Mouse (Mus musculus): ENCODE results near the gene Shank2. TPM values are rescaled to one million over a fixed set of nuclear protein-coding genes. Genes with fewer than 3 reads are reported as not detected.

Shank2 gene
- total and polyA plus RNA-seq, 3 experiments: 0.31 to 0.55 (median 0.41) TPM

GRCm38 (mm10) chr7:144468741-144469140 is 467.0 kb downstream of the Shank2 start:
- Histone ChIP-seq H3K36me3 (ENCODE audit: control insufficient read depth, insufficient read depth, low read length) (no peaks in the 10 kb centered on the region), H3K9ac (ENCODE audit: low read depth, low read length) (no peak overlapping the region), H3K4me1 (ENCODE audit: control insufficient read depth, insufficient read depth, low read length) (peaks cover 2% of the 10 kb centered on the region), H3K27me3 (ENCODE audit: control insufficient read depth, insufficient read depth, low read length) (no peaks in the 10 kb centered on the region), H3K79me2 (replicated peaks; ENCODE audit: control insufficient read depth, insufficient read depth, low read length) (0 out of 2 replicates have a peak, but pooled peaks cover 2% of the 10 kb centered on the region), H3K27ac (no peak overlapping the region), H3K4me3 (no peak overlapping the region)
- TF ChIP-seq EP300 (IDR thresholded peaks at IDR 0.05; ENCODE audit: insufficient read depth, low read depth, low read length) (no peak), POLR2A (IDR thresholded peaks at IDR 0.05; ENCODE audit: insufficient read depth, low read depth, low read length) (no peak), CTCF (IDR thresholded peaks at IDR 0.05) (no peak)
- intact Hi-C loops (cut with DNase I): no loop called here
- DNase-seq: no peak
- WGBS: 71% methylated on average over 5 of the region's 5 CpGs

GRCm38 (mm10) chr7:144469181-144469641 is 467.5 kb downstream of the Shank2 start:
- Histone ChIP-seq H3K4me3 (no peak overlapping the region; the same call in 1 of the 2 replicates), H3K79me2 (replicated peaks; ENCODE audit: control insufficient read depth, insufficient read depth, low read length) (0 out of 2 replicates have a peak, but pooled peaks cover 2% of the 10 kb centered on the region)
- peak; percentile 40 to 41 for DNase-seq

GRCm38 (mm10) chr7:144469908-144470544 is 468.3 kb downstream of the Shank2 start:
- DNase-seq: peak in 1 of 2 experiments; percentile 35
- intact Hi-C loops (cut with DNase I): loop anchor here (5.0 kb wide), 2 partner anchors 82 to 112 kb away; partner anchors contain the start of genes Fadd and Ppfia1
- TF ChIP-seq CTCF (IDR thresholded peaks at IDR 0.05): no peak
- TF ChIP-seq EP300 (IDR thresholded peaks at IDR 0.05; ENCODE audit: insufficient read depth, low read depth, low read length): no peak
- TF ChIP-seq POLR2A (IDR thresholded peaks at IDR 0.05; ENCODE audit: insufficient read depth, low read depth, low read length): no peak

More at GRCm38 (mm10) chr7:144469181-144469641, 467.5 kb downstream of the Shank2 start:
- Histone ChIP-seq H3K4me1 (ENCODE audit: control insufficient read depth, insufficient read depth, low read length) (peaks cover 2% of the 10 kb centered on the region), H3K27ac (peak overlapping the region; percentile 87; the same call in 1 of the 2 replicates), H3K27me3 (ENCODE audit: control insufficient read depth, insufficient read depth, low read length) (no peaks in the 10 kb centered on the region), H3K9ac (ENCODE audit: low read depth, low read length) (no peak overlapping the region), H3K36me3 (ENCODE audit: control insufficient read depth, insufficient read depth, low read length) (no peaks in the 10 kb centered on the region)
- intact Hi-C loops (cut with DNase I): no loop called here
- WGBS: 10% methylated on average over 4 of the region's 4 CpGs
- TF ChIP-seq EP300 (IDR thresholded peaks at IDR 0.05; ENCODE audit: insufficient read depth, low read depth, low read length) (no peak), CTCF (IDR thresholded peaks at IDR 0.05) (peak; percentile 37), POLR2A (IDR thresholded peaks at IDR 0.05; ENCODE audit: insufficient read depth, low read depth, low read length) (no peak)

GRCm38 (mm10) chr7:144470545-144471059 is 468.9 kb downstream of the Shank2 start, which contains the start of gene Cttn:
TSS of gene Cttn (minus strand) at chr7:144471009.
- Histone ChIP-seq H3K27ac (peak within 1 kb of the TSS; percentile 87), H3K79me2 (replicated peaks; ENCODE audit: control insufficient read depth, insufficient read depth, low read length) (0 out of 2 replicates have a peak, but pooled peaks cover 2% of the 10 kb centered on the region), H3K27me3 (ENCODE audit: control insufficient read depth, insufficient read depth, low read length) (no peaks in the 10 kb centered on the region), H3K4me3 (peak within 1 kb of the TSS; percentile 89), H3K9ac (ENCODE audit: low read depth, low read length) (peak within 1 kb of the TSS; percentile 78), H3K4me1 (ENCODE audit: control insufficient read depth, insufficient read depth, low read length) (peaks cover 2% of the 10 kb centered on the region), H3K36me3 (ENCODE audit: control insufficient read depth, insufficient read depth, low read length) (no peaks in the 10 kb centered on the region)
- 4% methylated on average over 30 of the region's 30 CpGs for WGBS
- DNase-seq: peak; percentile 91 to 94
- peak; percentile 92 for TF ChIP-seq POLR2A (IDR thresholded peaks at IDR 0.05; ENCODE audit: insufficient read depth, low read depth, low read length)
- TF ChIP-seq CTCF (IDR thresholded peaks at IDR 0.05): no peak
- TF ChIP-seq EP300 (IDR thresholded peaks at IDR 0.05; ENCODE audit: insufficient read depth, low read depth, low read length): peak; percentile 21; the same call in 1 of the 2 replicates
- intact Hi-C loops (cut with DNase I): loop anchor here (5.0 kb wide), 2 partner anchors 82 to 112 kb away; partner anchors contain the start of genes Fadd and Ppfia1

More at GRCm38 (mm10) chr7:144469908-144470544, 468.3 kb downstream of the Shank2 start:
- H3K79me2 ChIP-seq (replicated peaks; ENCODE audit: control insufficient read depth, insufficient read depth, low read length): 0 out of 2 replicates have a peak, but pooled peaks cover 2% of the 10 kb centered on the region
- H3K9ac ChIP-seq (ENCODE audit: low read depth, low read length): peak overlapping the region; percentile 78
- peaks cover 2% of the 10 kb centered on the region for H3K4me1 ChIP-seq (ENCODE audit: control insufficient read depth, insufficient read depth, low read length)
- no peaks in the 10 kb centered on the region for H3K36me3 ChIP-seq (ENCODE audit: control insufficient read depth, insufficient read depth, low read length)
- no peaks in the 10 kb centered on the region for H3K27me3 ChIP-seq (ENCODE audit: control insufficient read depth, insufficient read depth, low read length)
- peak overlapping the region; percentile 87 for H3K27ac ChIP-seq
- peak overlapping the region; percentile 89 for H3K4me3 ChIP-seq
- WGBS: 3% methylated on average over 31 of the region's 31 CpGs

- no peak for DNase-seq
- WGBS: 70% methylated on average over 2 of the region's 2 CpGs
- 0 out of 2 replicates have a peak, but pooled peaks cover 2% of the 10 kb centered on the region for H3K79me2 ChIP-seq (replicated peaks; ENCODE audit: control insufficient read depth, insufficient read depth, low read length)
- TF ChIP-seq POLR2A (IDR thresholded peaks at IDR 0.05; ENCODE audit: insufficient read depth, low read depth, low read length): no peak
- TF ChIP-seq EP300 (IDR thresholded peaks at IDR 0.05; ENCODE audit: insufficient read depth, low read depth, low read length): no peak
- peak overlapping the region; percentile 89 for H3K4me3 ChIP-seq
- peak overlapping the region; percentile 87 for H3K27ac ChIP-seq
- H3K36me3 ChIP-seq (ENCODE audit: control insufficient read depth, insufficient read depth, low read length): no peaks in the 10 kb centered on the region
- peaks cover 2% of the 10 kb centered on the region for H3K4me1 ChIP-seq (ENCODE audit: control insufficient read depth, insufficient read depth, low read length)
- intact Hi-C loops (cut with DNase I): loop anchor here (5.0 kb wide), 2 partner anchors 81 to 111 kb away; partner anchors contain the start of genes Fadd and Ppfia1
- peak overlapping the region; percentile 78 for H3K9ac ChIP-seq (ENCODE audit: low read depth, low read length)
- H3K27me3 ChIP-seq (ENCODE audit: control insufficient read depth, insufficient read depth, low read length): no peaks in the 10 kb centered on the region
These were observed 469.4 kb downstream of the Shank2 start for GRCm38 (mm10) chr7:144471103-144471502.

All from heart, adult 2 months (tissue).